Mouse (Mus musculus) hindbrain, postnatal 0 days (tissue): ENCODE results near the gene Prkcg. TPM values are rescaled to one million over a fixed set of nuclear protein-coding genes. Genes with fewer than 3 reads are reported as not detected.

ENCODE experiments used
- ATAC-seq: fragments of 200-750 bp; cut with Nextera tagmentation; 2 replicates; pipeline ENCODE4 v1.8.0; 2017; ENCODE audit warnings: mild to moderate bottlenecking, moderate TSS enrichment, moderate library complexity
- DNase-seq: peaks from one replicate; pipeline ENCODE4 v3.0.0-alpha.2; 2015; ENCODE audit warnings: low spot score
- H3K27ac ChIP-seq: fragments of 300-500 bp; sonication (generic); 2 replicates; pipeline ENCODE4 v1.5.1; 2014; ENCODE audit warnings: mild to moderate bottlenecking
- H3K27me3 ChIP-seq: fragments of 300-500 bp; sonication (generic); 2 replicates; pipeline ENCODE4 v1.6.1; 2014; ENCODE audit warnings: low read length, mixed read lengths; ENCODE audit not compliant: insufficient read depth
- H3K36me3 ChIP-seq: fragments of 300-500 bp; sonication (generic); 2 replicates; pipeline ENCODE4 v1.6.1; 2014; ENCODE audit warnings: low read length, mixed read lengths; ENCODE audit not compliant: insufficient read depth
- H3K4me1 ChIP-seq: fragments of 300-500 bp; sonication (generic); 2 replicates; pipeline ENCODE4 v1.6.1; 2014; ENCODE audit warnings: antibody characterized with exemption, low read length, mixed read lengths; ENCODE audit not compliant: insufficient read depth
- H3K4me2 ChIP-seq: fragments of 300-500 bp; sonication (generic); 2 replicates; pipeline ENCODE4 v1.6.1; 2014; ENCODE audit warnings: low read depth, mild to moderate bottlenecking, low read length, moderate library complexity, mixed read lengths
- H3K4me3 ChIP-seq: fragments of 300-500 bp; sonication (generic); 2 replicates; pipeline ENCODE4 v1.5.1; 2014; ENCODE audit warnings: low read length
- H3K9ac ChIP-seq: fragments of 300-500 bp; sonication (generic); replicated peaks from 2 replicates; pipeline ENCODE4 v1.6.1; 2014; ENCODE audit warnings: mild to moderate bottlenecking, low read length, moderate library complexity, mixed read lengths
- H3K9me3 ChIP-seq: fragments of 300-500 bp; sonication (generic); 2 replicates; pipeline ENCODE4 v1.6.1; 2016; ENCODE audit warnings: low read length, mixed read lengths
- CTCF ChIP-seq: IDR thresholded peaks from 2 replicates; pipeline ENCODE4 v1.5.1; 2016; ENCODE audit warnings: antibody characterized with exemption, control low read depth, low read depth
- WGBS: fragments of 180-500 bp; shearing (Covaris S2); extraction: QIAGEN DNeasy Blood & Tissue Kit; methylation state at CpG from one replicate; pipeline ENCODE4 v1.1.7; 2014; 5-methylcytosine and 5-hydroxymethylcytosine counted together
- polyA plus RNA-seq: library from polyadenylated mRNA; unstranded; fragments of >200 nt; fragmentation: Nextera tagmentation; extraction: Ambion mirVana; gene quantifications from 2 replicates; pipeline ENCODE4 v1.2.1, GENCODE M21; 2015
- total RNA-seq: library from RNA; depleted of rRNA; stranded (reverse); fragments of >200 nt; gene quantifications from 2 replicates; pipeline ENCODE4 v1.2.3, GENCODE M21; 2014

Prkcg gene
- total and polyA plus RNA-seq, 2 experiments from 2014 or later, result 4.2 to 8.0 TPM

GRCm38 (mm10) chr7:3336412-3336811 lies 47.4 kb downstream of the Prkcg start:
- H3K4me3 ChIP-seq, result no peak overlapping the region
- peaks cover 10% of the 10 kb centered on the region; the same call in 1 of the 2 replicates for H3K4me1 ChIP-seq
- 71% methylated on average over 17 of the region's 17 CpGs for whole genome bisulfite sequencing
- ATAC-seq (no peak), DNase-seq (no peak)
- H3K27me3 ChIP-seq, result no peaks in the 10 kb centered on the region
- 0 out of 2 replicates have a peak, but pooled peaks have one; percentile 3 for TF ChIP-seq CTCF
- H3K9me3 ChIP-seq, result no peaks in the 10 kb centered on the region
- peaks cover 19% of the 10 kb centered on the region for H3K36me3 ChIP-seq
- no peak overlapping the region for H3K9ac ChIP-seq
- no peak overlapping the region for H3K4me2 ChIP-seq
- no peak overlapping the region for H3K27ac ChIP-seq

GRCm38 (mm10) chr7:3338286-3338935 lies 49.4 kb downstream of the Prkcg start:
- no peak for TF ChIP-seq CTCF
- Histone ChIP-seq H3K9me3 (no peaks in the 10 kb centered on the region), H3K27ac (no peak overlapping the region), H3K4me2 (no peak overlapping the region), H3K4me3 (no peak overlapping the region), H3K4me1 (peaks cover 9% of the 10 kb centered on the region; the same call in 1 of the 2 replicates), H3K36me3 (peaks cover 29% of the 10 kb centered on the region), H3K27me3 (no peaks in the 10 kb centered on the region), H3K9ac (no peak overlapping the region)
- DNase-seq (no peak), ATAC-seq (no peak)
- WGBS, result 87% methylated on average over 11 of the region's 11 CpGs

GRCm38 (mm10) chr7:3339010-3339409 lies 50.0 kb downstream of the Prkcg start:
- no peak for ATAC-seq
- DNase-seq, result no peak
- no peak for TF ChIP-seq CTCF
- Histone ChIP-seq H3K9ac (no peak overlapping the region), H3K4me2 (no peak overlapping the region), H3K36me3 (peaks cover 29% of the 10 kb centered on the region), H3K4me1 (peaks cover 3% of the 10 kb centered on the region; the same call in 1 of the 2 replicates), H3K27ac (no peak overlapping the region), H3K27me3 (no peaks in the 10 kb centered on the region), H3K4me3 (no peak overlapping the region), H3K9me3 (no peaks in the 10 kb centered on the region)
- 93% methylated on average over 11 of the region's 11 CpGs for WGBS

GRCm38 (mm10) chr7:3343861-3344260 lies 54.9 kb downstream of the Prkcg start:
- H3K36me3 ChIP-seq, result peaks cover 40% of the 10 kb centered on the region
- WGBS, result 93% methylated on average over 3 of the region's 3 CpGs

GRCm38 (mm10) chr7:3345301-3345700 lies 56.3 kb downstream of the Prkcg start:
- Histone ChIP-seq H3K27ac (no peak overlapping the region), H3K9me3 (no peaks in the 10 kb centered on the region), H3K27me3 (no peaks in the 10 kb centered on the region), H3K4me1 (no peaks in the 10 kb centered on the region), H3K36me3 (peaks cover 38% of the 10 kb centered on the region), H3K4me3 (no peak overlapping the region), H3K9ac (no peak overlapping the region), H3K4me2 (no peak overlapping the region)
- 95% methylated on average over 3 of the region's 3 CpGs for WGBS
- no peak for TF ChIP-seq CTCF
- ATAC-seq (no peak), DNase-seq (no peak)

More at GRCm38 (mm10) chr7:3343861-3344260, 54.9 kb downstream of the Prkcg start:
- no peak for TF ChIP-seq CTCF
- H3K4me2 ChIP-seq, result no peak overlapping the region
- no peaks in the 10 kb centered on the region for H3K27me3 ChIP-seq
- H3K9me3 ChIP-seq, result no peaks in the 10 kb centered on the region
- H3K4me3 ChIP-seq, result no peak overlapping the region
- ATAC-seq (no peak), DNase-seq (no peak)
- no peak overlapping the region for H3K9ac ChIP-seq
- no peaks in the 10 kb centered on the region for H3K4me1 ChIP-seq
- no peak overlapping the region for H3K27ac ChIP-seq

- peak; percentile 35 for ATAC-seq
- no peaks in the 10 kb centered on the region for H3K9me3 ChIP-seq
- no peak overlapping the region for H3K9ac ChIP-seq
- H3K27me3 ChIP-seq, result no peaks in the 10 kb centered on the region
- no peak overlapping the region for H3K4me2 ChIP-seq
- TF ChIP-seq CTCF, result no peak
- no peak overlapping the region for H3K4me3 ChIP-seq
- DNase-seq, result no peak
- 35% methylated on average over 20 of the region's 20 CpGs for WGBS
- H3K36me3 ChIP-seq, result peaks cover 32% of the 10 kb centered on the region; the same call in 1 of the 2 replicates
- no peaks in the 10 kb centered on the region for H3K4me1 ChIP-seq
- H3K27ac ChIP-seq, result no peak overlapping the region
Observed at GRCm38 (mm10) chr7:3347366-3348287, 58.6 kb downstream of the Prkcg start.
